Mouse (Mus musculus) heart, embryonic 12.5 days (tissue): ENCODE data around the gene Mterf1a. TPM values are rescaled to one million over a fixed set of nuclear protein-coding genes. Genes with fewer than 3 reads are reported as not detected.
"Not testable (repeated sequence)": the region's sequence is repeated elsewhere in the genome, so short reads cannot be mapped to it uniquely, and the experiment has no call there.

Experiments used
- ATAC-seq: fragments of 200-750 bp; cut with Nextera tagmentation; 2 replicates; pipeline ENCODE4 v1.8.0; 2017; ENCODE audit warnings: moderate TSS enrichment, moderate library complexity; ENCODE audit not compliant: insufficient number of reproducible peaks, low FRiP score
- H3K27ac ChIP-seq: fragments of 300-500 bp; sonication (generic); 2 replicates; pipeline ENCODE4 v1.5.1; 2016; ENCODE audit warnings: mild to moderate bottlenecking, moderate library complexity; ENCODE audit not compliant: poor library complexity, severe bottlenecking
- H3K27me3 ChIP-seq: fragments of 300-500 bp; sonication (generic); replicated peaks from 2 replicates; pipeline ENCODE4 v1.6.1; 2016; ENCODE audit warnings: mild to moderate bottlenecking, moderate library complexity
- H3K36me3 ChIP-seq: fragments of 300-500 bp; sonication (generic); 2 replicates; pipeline ENCODE4 v1.6.1; 2016; ENCODE audit warnings: mild to moderate bottlenecking, moderate library complexity
- H3K4me1 ChIP-seq: fragments of 300-500 bp; sonication (generic); replicated peaks from 2 replicates; pipeline ENCODE4 v1.6.1; 2016; ENCODE audit warnings: mild to moderate bottlenecking
- H3K4me2 ChIP-seq: fragments of 300-500 bp; sonication (generic); 2 replicates; pipeline ENCODE4 v1.6.1; 2016; ENCODE audit warnings: mild to moderate bottlenecking, moderate library complexity
- H3K4me3 ChIP-seq: fragments of 300-500 bp; sonication (generic); 2 replicates; pipeline ENCODE4 v1.5.1; 2016; ENCODE audit warnings: mild to moderate bottlenecking
- H3K9ac ChIP-seq: fragments of 300-500 bp; sonication (generic); 2 replicates; pipeline ENCODE4 v1.6.1; 2016; ENCODE audit warnings: mild to moderate bottlenecking, moderate library complexity
- H3K9me3 ChIP-seq: fragments of 300-500 bp; sonication (generic); replicated peaks from 2 replicates; pipeline ENCODE4 v1.6.1; 2016; ENCODE audit warnings: mild to moderate bottlenecking, moderate library complexity
- WGBS: fragments of 180-500 bp; shearing (Covaris S2); methylation state at CpG from one replicate; pipeline ENCODE4 v1.1.7; 2016; 5-methylcytosine and 5-hydroxymethylcytosine counted together
- polyA plus RNA-seq: library from polyadenylated mRNA; unstranded; fragments of >200 nt; fragmentation: Nextera tagmentation; extraction: Ambion mirVana; gene quantifications from 2 replicates; pipeline ENCODE4 v1.2.1, GENCODE M21; 2016

The Mterf1a gene
- polyA plus RNA-seq = 5.3 and 5.4 TPM in 2 replicates

GRCm38 (mm10) chr5:3893459-3894293 is at the start of gene Mterf1a:
Gene Mterf1a (minus strand): TSS chr5:3893933.
- H3K9me3 ChIP-seq, H3K27me3 ChIP-seq, H3K36me3 ChIP-seq, H3K4me1 ChIP-seq, H3K27ac ChIP-seq: not testable (repeated sequence)
- Histone ChIP-seq H3K4me3 (peak within 1 kb of the TSS; percentile 56), H3K9ac (peak within 1 kb of the TSS; percentile 65), H3K4me2 (peak within 1 kb of the TSS; percentile 64)
- 2% methylated on average over 10 of the region's 47 CpGs for WGBS
- ATAC-seq = peak; percentile 99

GRCm38 (mm10) chr5:3943169-3943568 is 49.4 kb upstream of the Mterf1a start:
- not testable (repeated sequence) for H3K27ac ChIP-seq, H3K27me3 ChIP-seq, ATAC-seq, H3K9ac ChIP-seq, H3K4me3 ChIP-seq, H3K36me3 ChIP-seq, H3K9me3 ChIP-seq, H3K4me2 ChIP-seq
- 79% methylated on average over 4 of the region's 4 CpGs for WGBS
- peaks cover 14% of the 10 kb centered on the region for H3K4me1 ChIP-seq

- ATAC-seq = no peak
- Histone ChIP-seq H3K9ac (no peak overlapping the region), H3K27ac (no peak overlapping the region), H3K9me3 (0 out of 2 replicates have a peak, but pooled peaks cover 3% of the 10 kb centered on the region), H3K4me2 (no peak overlapping the region), H3K27me3 (no peaks in the 10 kb centered on the region), H3K4me1 (peaks cover 28% of the 10 kb centered on the region), H3K4me3 (no peak overlapping the region), H3K36me3 (peaks cover 8% of the 10 kb centered on the region; the same call in 1 of the 2 replicates)
- WGBS = 90% methylated on average over 2 of the region's 2 CpGs
Observed at GRCm38 (mm10) chr5:3941240-3941639, 47.5 kb upstream of the Mterf1a start.

GRCm38 (mm10) chr5:3939335-3939734 is 45.6 kb upstream of the Mterf1a start:
- H3K9ac ChIP-seq = no peak overlapping the region
- ATAC-seq = no peak

GRCm38 (mm10) chr5:3938905-3939304 is 45.2 kb upstream of the Mterf1a start:
- Histone ChIP-seq H3K4me2 (peak overlapping the region; percentile 48), H3K27ac (peak overlapping the region; percentile 50), H3K27me3 (no peaks in the 10 kb centered on the region), H3K4me3 (no peak overlapping the region), H3K36me3 (peaks cover 8% of the 10 kb centered on the region; the same call in 1 of the 2 replicates), H3K9me3 (0 out of 2 replicates have a peak, but pooled peaks cover 3% of the 10 kb centered on the region), H3K4me1 (peaks cover 31% of the 10 kb centered on the region), H3K9ac (no peak overlapping the region)
- ATAC-seq = no peak
- whole genome bisulfite sequencing = 79% methylated on average over 3 of the region's 3 CpGs

More at GRCm38 (mm10) chr5:3939335-3939734, 45.6 kb upstream of the Mterf1a start:
- 85% methylated on average over 5 of the region's 5 CpGs for WGBS
- Histone ChIP-seq H3K9me3 (0 out of 2 replicates have a peak, but pooled peaks cover 3% of the 10 kb centered on the region), H3K4me2 (no peak overlapping the region), H3K4me3 (no peak overlapping the region), H3K36me3 (peaks cover 8% of the 10 kb centered on the region; the same call in 1 of the 2 replicates), H3K27ac (peak overlapping the region; percentile 50), H3K4me1 (peaks cover 31% of the 10 kb centered on the region), H3K27me3 (no peaks in the 10 kb centered on the region)

- H3K4me2 ChIP-seq = no peak overlapping the region
- no peak overlapping the region for H3K9ac ChIP-seq
- 83% methylated on average over 8 of the region's 8 CpGs for WGBS
- peaks cover 3% of the 10 kb centered on the region; the same call in 1 of the 2 replicates for H3K36me3 ChIP-seq
- no peak overlapping the region for H3K27ac ChIP-seq
- no peak overlapping the region for H3K4me3 ChIP-seq
- no peak for ATAC-seq
- H3K27me3 ChIP-seq = no peaks in the 10 kb centered on the region
- 0 out of 2 replicates have a peak, but pooled peaks cover 3% of the 10 kb centered on the region for H3K9me3 ChIP-seq
- peaks cover 31% of the 10 kb centered on the region for H3K4me1 ChIP-seq
Observed at GRCm38 (mm10) chr5:3935778-3936554, 42.2 kb upstream of the Mterf1a start.

GRCm38 (mm10) chr5:3935266-3935665 is 41.5 kb upstream of the Mterf1a start:
- ATAC-seq = no peak
- H3K27ac ChIP-seq = no peak overlapping the region
- 88% methylated on average over 5 of the region's 5 CpGs for WGBS

GRCm38 (mm10) chr5:3933551-3933950 is 39.8 kb upstream of the Mterf1a start:
- Histone ChIP-seq H3K4me3 (no peak overlapping the region), H3K4me1 (peaks cover 31% of the 10 kb centered on the region), H3K9ac (no peak overlapping the region), H3K27me3 (no peaks in the 10 kb centered on the region), H3K36me3 (no peaks in the 10 kb centered on the region), H3K4me2 (no peak overlapping the region), H3K27ac (no peak overlapping the region), H3K9me3 (no peaks in the 10 kb centered on the region)
- WGBS = 94% methylated on average over 3 of the region's 3 CpGs
- ATAC-seq = no peak

More at GRCm38 (mm10) chr5:3935266-3935665, 41.5 kb upstream of the Mterf1a start:
- Histone ChIP-seq H3K36me3 (peaks cover 1% of the 10 kb centered on the region; the same call in 1 of the 2 replicates), H3K9me3 (0 out of 2 replicates have a peak, but pooled peaks cover 1% of the 10 kb centered on the region), H3K27me3 (no peaks in the 10 kb centered on the region), H3K4me2 (no peak overlapping the region), H3K4me3 (no peak overlapping the region), H3K9ac (no peak overlapping the region), H3K4me1 (peaks cover 32% of the 10 kb centered on the region)

GRCm38 (mm10) chr5:3931636-3932035 is 37.9 kb upstream of the Mterf1a start:
- Histone ChIP-seq H3K9ac (no peak overlapping the region), H3K4me3 (no peak overlapping the region), H3K36me3 (no peaks in the 10 kb centered on the region), H3K27ac (no peak overlapping the region), H3K9me3 (no peaks in the 10 kb centered on the region), H3K4me1 (peaks cover 21% of the 10 kb centered on the region), H3K4me2 (no peak overlapping the region), H3K27me3 (no peaks in the 10 kb centered on the region)
- ATAC-seq = no peak
- 92% methylated on average over 3 of the region's 3 CpGs for WGBS

- no peaks in the 10 kb centered on the region for H3K36me3 ChIP-seq
- no peak overlapping the region for H3K9ac ChIP-seq
- 76% methylated on average over 5 of the region's 5 CpGs for WGBS
- peaks cover 18% of the 10 kb centered on the region for H3K4me1 ChIP-seq
- H3K4me3 ChIP-seq = no peak overlapping the region
- no peak overlapping the region for H3K4me2 ChIP-seq
- no peaks in the 10 kb centered on the region for H3K27me3 ChIP-seq
- no peak for ATAC-seq
- H3K9me3 ChIP-seq = no peaks in the 10 kb centered on the region
- H3K27ac ChIP-seq = no peak overlapping the region
Observed at GRCm38 (mm10) chr5:3930760-3931159, 37.0 kb upstream of the Mterf1a start.

- ATAC-seq = peak; percentile 71
- no peaks in the 10 kb centered on the region for H3K27me3 ChIP-seq
- H3K4me1 ChIP-seq = peaks cover 16% of the 10 kb centered on the region
- peak overlapping the region; percentile 85 for H3K4me2 ChIP-seq
- peak overlapping the region; percentile 92 for H3K4me3 ChIP-seq
- H3K9me3 ChIP-seq = no peaks in the 10 kb centered on the region
- no peaks in the 10 kb centered on the region for H3K36me3 ChIP-seq
- peak overlapping the region; percentile 82 for H3K27ac ChIP-seq
- peak overlapping the region; percentile 95 for H3K9ac ChIP-seq
- WGBS = under 1% methylated on average over 12 of the region's 12 CpGs
Observed at GRCm38 (mm10) chr5:3928690-3929046, 34.9 kb upstream of the Mterf1a start.
